Mouse (Mus musculus): ENCODE data around the gene Canx.
"Not testable (repeated sequence)": the region's sequence is repeated elsewhere in the genome, so short reads cannot be mapped to it uniquely, and the experiment has no call there.

Gene Canx

DNA sequence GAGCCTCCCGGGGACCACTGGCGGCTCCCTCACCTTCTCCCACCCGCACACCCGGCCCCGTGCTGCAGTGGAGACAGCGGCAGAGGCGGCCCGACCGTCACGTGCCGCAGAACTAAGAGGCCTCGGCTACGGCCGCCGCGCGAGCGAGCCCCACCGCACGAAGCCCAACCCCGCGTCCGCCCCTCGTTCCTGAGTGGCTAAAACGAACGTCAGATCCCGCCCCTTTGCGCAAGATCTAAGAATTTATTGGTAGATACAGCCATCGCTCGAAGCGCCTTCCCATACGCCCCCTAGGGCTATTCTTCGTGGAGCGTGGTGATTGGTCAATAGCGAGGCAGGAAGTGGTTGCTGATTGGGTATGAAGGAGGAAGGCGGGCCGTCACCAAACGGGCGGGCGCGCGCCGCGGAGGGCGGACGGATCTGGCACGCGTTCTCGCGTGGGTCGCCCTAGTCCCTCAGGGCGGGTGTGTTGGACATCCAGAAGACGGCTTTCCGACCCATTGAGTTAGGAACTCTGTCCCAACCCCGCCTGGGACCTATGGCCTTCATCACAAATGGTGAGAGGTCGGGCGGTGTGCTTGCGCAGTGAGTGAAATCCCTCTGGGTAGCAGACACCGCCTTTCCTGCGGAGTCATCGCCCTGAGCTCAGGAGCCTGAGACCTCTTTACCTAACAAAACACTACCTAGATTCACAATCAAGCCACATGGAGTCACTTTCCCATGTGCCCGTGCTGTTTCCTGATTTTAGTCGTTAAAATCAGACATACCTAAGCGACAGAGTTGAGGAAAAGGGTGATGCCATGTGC is at the start of gene Canx:
TSS of gene Canx (minus strand) at position 178 of the 806 bp plus-strand sequence.
- peak; percentile 99 for DNase-seq (ENCODE audit: low spot score)

DNA sequence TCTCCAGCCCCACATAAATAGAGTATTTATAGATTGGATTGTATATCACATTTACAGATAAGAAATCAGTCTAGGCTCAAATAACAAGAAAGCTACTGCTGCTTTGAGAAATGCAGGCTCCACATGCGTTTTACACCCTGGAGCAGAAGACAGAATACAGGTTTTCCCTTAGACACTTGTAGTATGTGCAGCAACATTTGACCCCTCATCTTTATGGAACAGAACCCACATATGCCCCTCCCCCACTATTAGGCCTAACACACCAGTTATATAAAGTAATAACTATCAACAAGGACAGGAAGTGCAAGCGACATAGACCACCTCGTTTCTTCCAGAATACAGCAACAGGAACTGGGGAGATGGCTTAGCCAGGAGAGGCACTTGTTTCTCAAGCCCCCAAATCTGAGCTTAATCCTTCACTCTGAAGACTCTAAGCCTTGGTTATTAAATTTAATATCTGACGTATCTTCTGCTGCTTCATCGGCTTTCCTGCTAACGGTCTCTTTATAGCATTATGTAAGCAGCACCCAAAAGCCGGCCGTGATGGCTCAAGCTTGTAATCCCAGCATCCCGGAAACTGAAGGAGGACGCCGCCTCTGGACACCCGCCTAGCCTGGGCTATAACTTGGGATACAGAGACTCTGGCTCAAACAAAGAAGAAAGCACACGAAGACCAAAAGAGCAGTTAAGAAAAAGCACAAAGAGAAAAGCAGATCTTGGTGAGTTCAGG is 49.0 kb upstream of the Canx start:
- DNase-seq (ENCODE audit: low spot score), result no peak

- DNase-seq (ENCODE audit: low spot score), result no peak
Measured at GRCm38 (mm10) chr11:50373621-50374020, 48.1 kb upstream of the Canx start.

- no peak for DNase-seq (ENCODE audit: low spot score)
Measured at GRCm38 (mm10) chr11:50373086-50373485, 47.6 kb upstream of the Canx start.

DNA sequence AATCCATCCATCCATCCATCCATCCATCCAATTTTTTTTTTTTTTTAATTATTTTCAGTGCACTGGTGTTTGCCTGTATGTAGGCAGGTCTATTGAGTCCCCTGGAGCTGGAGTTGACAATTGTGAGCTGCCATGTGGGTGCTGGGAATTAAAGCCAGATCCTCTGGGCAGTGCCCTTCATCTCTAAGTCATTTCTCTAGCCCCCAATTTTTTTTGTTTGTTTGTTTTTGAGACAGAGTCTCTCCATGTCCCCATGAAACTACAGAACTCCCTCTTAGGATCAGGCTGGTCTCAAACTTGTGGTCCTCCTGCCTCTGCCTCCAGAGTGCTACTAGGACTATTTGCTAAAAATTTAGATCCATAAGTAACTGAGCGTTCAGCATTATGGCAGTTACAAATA is 46.4 kb upstream of the Canx start:
- DNase-seq (ENCODE audit: low spot score), result no peak

DNA sequence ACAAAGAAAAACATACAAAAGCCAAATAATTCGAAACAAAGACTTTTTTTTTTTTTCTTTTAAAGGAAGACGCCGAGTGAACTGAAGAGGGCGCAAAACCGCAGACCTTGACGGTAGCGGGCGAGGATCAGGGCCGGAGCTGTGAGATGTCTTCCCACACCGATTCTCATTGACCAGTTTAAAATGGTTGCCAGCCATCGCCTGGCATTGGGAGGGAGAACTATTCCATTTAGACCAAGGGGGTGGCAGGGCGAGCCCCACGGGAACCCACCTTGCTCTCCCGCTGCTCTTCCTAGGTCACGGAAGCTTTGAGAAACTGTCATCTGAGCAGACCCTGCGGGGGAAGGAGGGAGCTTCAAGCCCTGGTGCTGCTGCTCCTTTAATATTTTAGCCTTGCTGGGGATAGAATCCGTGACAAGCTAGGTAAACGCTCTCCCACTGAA is 45.9 kb upstream of the Canx start:
- DNase-seq (ENCODE audit: low spot score), result peak; percentile 70

DNA sequence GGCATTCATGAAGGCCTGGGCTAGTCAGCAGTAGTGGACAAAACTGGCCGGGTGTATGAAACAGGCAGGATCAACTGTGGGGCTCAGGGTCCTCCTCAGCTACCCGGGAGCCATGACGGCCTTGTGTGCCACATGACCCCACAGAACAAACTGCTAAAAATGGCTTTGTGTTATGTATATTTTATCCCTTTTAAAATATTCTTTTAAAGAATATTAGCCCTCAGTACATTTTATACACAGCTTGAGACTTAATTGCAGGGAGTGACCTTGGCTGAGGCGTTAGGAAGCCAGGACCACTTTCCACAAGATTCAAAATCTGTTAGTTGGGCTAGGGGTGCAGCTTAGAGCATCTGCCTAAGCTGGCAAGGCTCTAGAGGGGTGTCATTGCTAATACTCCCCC is 45.5 kb upstream of the Canx start:
- DNase-seq (ENCODE audit: low spot score), result no peak

DNA sequence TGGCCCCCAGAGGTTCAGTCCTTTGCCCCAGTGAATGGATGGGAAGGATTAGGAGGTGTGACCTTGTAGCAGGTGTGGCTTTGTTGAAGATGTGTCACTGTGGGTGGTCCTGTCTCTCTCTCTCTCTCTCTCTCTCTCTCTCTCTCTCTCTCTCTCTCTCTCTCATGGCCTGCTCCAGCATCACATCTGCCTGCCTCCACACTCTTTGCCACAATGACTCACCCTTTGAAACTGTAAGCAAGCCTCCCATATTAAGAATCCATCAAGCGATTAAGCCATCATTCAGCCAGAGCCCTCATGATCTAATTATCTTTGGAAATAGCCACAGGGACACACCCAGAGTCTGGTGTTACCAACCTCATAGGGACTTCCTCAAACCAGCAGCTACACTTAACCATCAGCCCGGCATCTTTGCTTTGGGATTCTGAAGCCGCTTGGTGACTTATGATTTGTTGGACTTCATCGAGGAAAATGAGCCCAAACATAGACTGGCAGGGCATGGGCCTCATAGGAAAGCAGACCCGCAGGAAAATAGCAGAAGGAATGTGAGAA is 44.0 kb upstream of the Canx start:
- DNase-seq (ENCODE audit: low spot score), result no peak

- no peak for DNase-seq (ENCODE audit: low spot score)
Measured at GRCm38 (mm10) chr11:50367531-50367930, 42.1 kb upstream of the Canx start.

GRCm38 (mm10) chr11:50365322-50365721 is 39.8 kb upstream of the Canx start:
- no peak for DNase-seq (ENCODE audit: low spot score)

GRCm38 (mm10) chr11:50364548-50364947 is 39.1 kb upstream of the Canx start:
- DNase-seq (ENCODE audit: low spot score), result peak; percentile 78

DNA sequence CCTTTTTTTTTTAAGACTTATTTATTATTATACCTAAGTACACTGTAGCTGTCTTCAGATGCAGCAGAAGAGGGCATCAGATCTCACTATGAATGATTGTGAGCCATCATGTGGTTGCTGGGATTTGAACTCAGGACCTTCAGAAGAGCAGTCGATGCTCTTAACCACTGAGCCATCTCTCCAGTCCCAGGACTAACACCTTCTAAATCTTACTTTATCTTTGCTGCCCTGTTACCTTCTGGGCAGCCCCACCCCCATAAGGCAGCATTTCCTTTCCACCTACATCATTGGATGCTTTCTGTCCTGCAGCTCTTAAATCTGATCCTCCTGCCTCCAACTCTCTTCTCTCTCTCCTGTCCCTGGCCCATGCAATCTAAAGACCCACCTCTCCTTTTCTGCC is 35.8 kb upstream of the Canx start:
- DNase-seq (ENCODE audit: low spot score), result not testable (repeated sequence)

DNA sequence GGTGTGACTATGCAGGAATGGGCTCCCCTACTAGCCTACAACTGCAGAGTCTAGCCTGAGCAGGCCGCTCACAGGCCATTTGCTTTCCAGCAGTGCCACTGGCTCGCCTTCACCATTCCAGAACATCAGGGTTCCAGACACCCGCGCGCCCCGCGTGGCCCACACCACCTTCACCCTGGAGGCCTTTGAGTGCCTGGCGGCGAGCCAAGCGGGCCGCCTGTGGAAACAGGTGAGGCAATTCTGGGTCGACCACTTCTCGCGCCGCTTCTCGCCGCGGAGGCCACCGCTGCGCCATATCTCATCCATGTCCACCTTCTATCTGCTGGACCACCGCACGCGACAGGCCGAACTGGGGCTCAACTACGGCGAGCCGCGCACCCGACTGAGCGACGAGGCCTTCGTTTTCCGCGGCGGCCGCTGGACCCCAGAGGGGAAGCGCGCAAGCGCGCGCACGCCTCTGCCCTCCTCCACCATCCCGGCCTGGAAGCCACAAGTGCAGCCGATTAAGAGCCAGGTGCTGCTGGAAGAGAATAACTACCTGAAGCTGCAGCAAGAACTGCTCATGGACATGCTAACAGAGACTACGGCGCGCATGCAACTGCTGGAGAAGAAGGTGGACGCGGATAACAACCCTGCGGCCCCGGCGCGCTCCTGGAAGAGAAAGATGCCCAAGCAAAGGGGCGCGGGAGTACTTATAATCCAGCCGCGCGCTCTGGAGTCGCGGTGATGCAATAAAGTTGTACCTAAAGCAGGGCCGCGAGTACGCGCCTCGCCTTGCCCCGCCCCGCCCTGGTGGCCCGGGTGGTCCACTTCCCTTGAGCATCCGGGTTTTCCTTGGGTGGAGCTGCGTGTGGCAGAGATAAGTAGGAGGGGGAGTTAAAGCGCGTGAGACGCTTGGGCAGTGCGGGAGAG is 33.7 kb upstream of the Canx start:
- peak; percentile 40 for DNase-seq (ENCODE audit: low spot score)

- no peak for DNase-seq (ENCODE audit: low spot score)
Measured at GRCm38 (mm10) chr11:50355395-50355794, 29.9 kb upstream of the Canx start.

GRCm38 (mm10) chr11:50354851-50355250 is 29.4 kb upstream of the Canx start:
- no peak for DNase-seq (ENCODE audit: low spot score)

DNA sequence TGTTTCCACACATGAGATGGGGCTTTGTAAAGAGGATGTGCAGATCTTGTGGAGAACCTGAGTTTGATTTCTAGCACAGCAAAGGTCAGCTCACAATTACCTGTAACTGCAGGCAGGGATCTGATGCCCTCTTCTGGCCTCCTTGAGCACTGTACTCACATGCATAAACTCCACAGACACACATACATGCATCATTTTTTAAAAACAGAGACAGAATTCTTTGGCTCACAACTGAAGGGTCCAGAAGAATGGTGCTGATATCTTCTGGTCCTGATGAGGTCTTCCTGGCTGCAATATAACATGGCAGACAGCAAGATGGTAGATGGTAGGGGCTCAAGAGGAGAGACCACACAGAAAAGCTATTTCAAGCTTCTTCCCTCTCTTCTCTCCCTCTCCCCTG is 28.7 kb upstream of the Canx start, which contains the start of gene Cby3:
TSS of gene Cby3 (plus strand) at position 301 of the 400 bp plus-strand sequence.
- no peak for DNase-seq (ENCODE audit: low spot score)

DNA sequence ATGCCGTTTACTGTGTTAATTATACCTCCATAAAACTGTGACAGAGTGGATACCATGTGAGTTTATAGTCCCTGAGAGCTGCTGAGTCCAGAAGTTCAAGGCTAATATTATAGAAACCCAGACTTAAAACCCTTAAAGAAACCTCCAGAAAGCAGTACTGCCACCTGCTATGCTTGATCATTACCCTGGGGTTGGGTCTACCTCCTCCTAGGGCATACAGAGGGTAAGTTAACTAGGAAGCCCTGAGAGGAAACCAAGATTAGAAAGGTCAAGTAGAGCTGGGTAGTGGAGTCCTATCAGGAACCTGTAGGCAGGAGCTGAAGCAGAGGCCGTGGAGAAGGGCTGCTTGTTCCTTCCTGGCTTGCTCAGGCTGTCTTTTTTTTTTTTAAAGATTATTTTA is 26.7 kb upstream of the Canx start:
- DNase-seq (ENCODE audit: low spot score), result no peak

DNA sequence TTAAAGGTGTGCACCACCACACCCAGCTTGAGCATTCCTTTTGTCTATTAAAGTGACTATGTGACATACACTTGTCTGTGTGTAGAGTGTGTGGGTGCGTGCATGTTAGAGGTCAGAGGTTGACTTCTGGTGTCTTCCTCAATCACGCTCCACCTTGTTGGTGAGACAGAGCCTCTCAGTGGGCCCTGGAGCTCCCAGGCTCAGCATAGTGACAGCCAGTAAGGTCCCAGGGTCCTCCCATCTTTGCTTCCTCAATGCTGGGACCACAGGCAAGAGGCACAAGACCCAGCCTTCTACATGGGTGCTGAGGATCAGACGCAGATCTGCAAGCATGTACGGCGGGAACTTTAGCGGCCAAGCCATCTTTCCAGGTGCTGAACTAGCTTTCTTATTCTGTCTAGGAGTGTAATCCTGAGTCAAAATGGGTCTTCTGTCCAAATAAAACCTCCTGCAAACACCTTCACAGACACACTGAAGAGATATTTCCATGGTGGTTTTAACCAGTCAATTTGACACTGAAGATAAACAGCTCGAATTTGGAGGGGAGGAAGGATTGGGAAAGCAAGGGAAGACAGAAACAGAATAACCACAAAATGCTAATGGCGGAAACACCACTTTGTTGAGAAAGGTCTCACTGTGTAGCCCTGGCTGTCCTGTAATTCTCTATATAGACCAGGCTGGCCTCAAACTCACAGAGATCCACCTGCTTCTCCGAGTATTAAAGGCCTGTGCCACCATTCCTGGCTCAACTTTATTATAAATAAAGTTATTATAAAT is 21.0 kb upstream of the Canx start:
- no peak for DNase-seq (ENCODE audit: low spot score)

- DNase-seq (ENCODE audit: low spot score), result no peak
Measured at GRCm38 (mm10) chr11:50345486-50345885, 20.0 kb upstream of the Canx start.

DNA sequence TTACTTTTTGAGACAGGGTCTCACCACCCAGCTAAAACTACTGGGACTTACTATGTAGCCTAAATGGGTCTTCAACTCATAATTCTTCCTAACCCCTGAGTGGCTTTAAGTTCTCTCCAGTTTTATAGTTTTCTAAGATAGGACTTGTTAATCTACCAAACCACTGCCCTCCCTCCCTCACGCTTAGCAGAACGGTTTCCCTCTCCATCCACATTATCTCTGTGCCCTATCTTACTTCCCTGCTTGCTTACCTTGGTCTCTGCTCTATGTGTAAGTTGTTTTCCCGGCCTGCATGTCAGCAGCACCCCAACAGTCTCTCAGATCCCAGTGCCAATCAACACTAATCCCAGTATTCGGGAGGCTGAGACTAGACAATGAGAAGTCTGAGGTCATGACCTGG is 11.4 kb upstream of the Canx start:
- no peak for DNase-seq (ENCODE audit: low spot score)

- no peak for DNase-seq (ENCODE audit: low spot score)
Measured at GRCm38 (mm10) chr11:50336126-50336525, 10.7 kb upstream of the Canx start.

Data from c-Kit-positive CD71-positive TER-119-positive erythroid progenitor cells, embryonic 14.5 days (primary cell).